Mouse (Mus musculus) layer of hippocampus, adult 2 months (tissue): Measurements from ENCODE around the gene Tmem211. TPM values are rescaled to one million over a fixed set of nuclear protein-coding genes. Genes with fewer than 3 reads are reported as not detected.

Experiments
- DNase-seq, 2 experiments: peaks; one replicate each; pipeline ENCODE4 v3.0.0; 2022; ENCODE audit warnings: low spot score in 2 of 2
- H3K27ac ChIP-seq: fragments of 200-600 bp; 2 replicates; pipeline ENCODE4 v1.8.1; 2022
- H3K4me3 ChIP-seq: fragments of 200-600 bp; 2 replicates; pipeline ENCODE4 v1.8.1; 2022; ENCODE audit warnings: mild to moderate bottlenecking
- CTCF ChIP-seq: fragments of 200-600 bp; conservative IDR thresholded peaks from 2 replicates; pipeline ENCODE4 v1.8.1; 2022; ENCODE audit warnings: antibody characterized with exemption, mild to moderate bottlenecking, moderate library complexity
- total RNA-seq, 2 experiments: library from RNA; stranded (reverse); gene quantifications; 2 replicates each; pipeline ENCODE4 v1.2.3; 2021

Gene Tmem211
- total RNA-seq, 2 experiments from 2014 or later: not detected

GRCm38 (mm10) chr5:113199772-113200134, 27.0 kb upstream of the Tmem211 start:
- no peak overlapping the region for H3K4me3 ChIP-seq
- DNase-seq: no peak
- TF ChIP-seq CTCF: no peak
- H3K27ac ChIP-seq: peak overlapping the region; percentile 46; the same call in 1 of the 2 replicates

GRCm38 (mm10) chr5:113204193-113204592, 22.5 kb upstream of the Tmem211 start:
- no peak overlapping the region for H3K4me3 ChIP-seq
- no peak for TF ChIP-seq CTCF
- no peak for DNase-seq
- no peak overlapping the region for H3K27ac ChIP-seq

GRCm38 (mm10) chr5:113206670-113207352, 19.9 kb upstream of the Tmem211 start:
- Histone ChIP-seq H3K4me3 (no peak overlapping the region), H3K27ac (peak overlapping the region; percentile 87)
- TF ChIP-seq CTCF: no peak
- no peak for DNase-seq

DNA sequence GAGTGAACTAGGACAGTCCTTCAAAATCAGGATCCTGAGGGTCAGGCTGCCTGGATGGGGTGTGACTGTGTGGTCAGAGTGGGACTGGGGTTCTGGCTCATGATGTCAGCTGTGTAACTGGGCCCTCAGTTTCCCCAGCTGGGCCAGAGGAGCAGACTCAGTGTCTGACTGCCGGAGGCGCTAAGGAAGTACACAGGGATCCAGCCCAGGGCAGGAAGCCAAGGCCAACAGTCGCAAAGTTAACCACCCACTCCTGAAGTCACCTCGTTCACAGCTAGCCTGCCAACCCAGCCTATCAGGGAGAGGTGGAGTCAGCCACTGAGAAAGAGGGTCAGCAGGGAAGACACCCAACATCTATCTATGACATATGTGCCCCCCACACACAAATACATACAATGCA, 18.7 kb upstream of the Tmem211 start:
- no peak for DNase-seq
- no peak overlapping the region for H3K4me3 ChIP-seq
- H3K27ac ChIP-seq: peak overlapping the region; percentile 87
- no peak for TF ChIP-seq CTCF

DNA sequence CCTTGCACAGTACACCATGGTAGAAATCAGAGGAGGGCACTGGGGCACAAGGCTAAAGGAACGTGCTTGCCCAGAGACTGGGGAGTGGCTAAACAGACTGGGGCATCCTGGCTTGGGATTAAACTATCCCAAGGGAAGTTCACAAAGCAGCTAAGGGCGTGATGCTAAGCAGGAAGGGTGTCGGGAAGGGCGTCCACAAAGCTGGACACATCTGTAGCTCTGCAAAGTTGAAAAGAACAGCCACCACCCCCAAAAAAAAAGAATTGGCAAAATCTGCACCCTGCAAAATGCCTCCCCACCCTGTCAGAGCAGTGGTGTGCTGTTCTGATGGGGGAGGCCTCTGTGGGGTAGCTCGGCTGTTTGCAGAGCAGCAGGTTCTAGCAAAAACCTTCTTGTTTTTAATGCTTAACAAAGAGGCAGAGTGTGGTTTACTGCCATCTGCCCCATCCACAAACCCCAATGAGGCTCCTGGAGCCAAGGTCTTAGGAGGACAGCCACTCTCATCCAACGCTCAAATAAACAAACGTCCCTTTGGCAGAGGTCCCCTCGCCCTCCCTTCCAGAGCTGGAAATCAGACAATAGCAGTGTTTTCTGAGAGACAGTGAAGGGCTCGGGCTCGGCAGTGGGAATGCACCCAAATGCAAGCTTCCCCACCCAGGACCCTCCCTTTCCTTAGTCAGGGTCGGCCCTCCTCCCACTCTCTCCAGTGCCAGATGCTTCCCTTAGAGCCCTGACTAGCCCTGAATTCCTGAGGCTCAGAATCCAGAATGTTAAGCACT, 17.9 kb upstream of the Tmem211 start:
- no peak for TF ChIP-seq CTCF
- H3K4me3 ChIP-seq: no peak overlapping the region; the same call in 1 of the 2 replicates
- peak; percentile 59 to 65 for DNase-seq
- H3K27ac ChIP-seq: peak overlapping the region; percentile 87

DNA sequence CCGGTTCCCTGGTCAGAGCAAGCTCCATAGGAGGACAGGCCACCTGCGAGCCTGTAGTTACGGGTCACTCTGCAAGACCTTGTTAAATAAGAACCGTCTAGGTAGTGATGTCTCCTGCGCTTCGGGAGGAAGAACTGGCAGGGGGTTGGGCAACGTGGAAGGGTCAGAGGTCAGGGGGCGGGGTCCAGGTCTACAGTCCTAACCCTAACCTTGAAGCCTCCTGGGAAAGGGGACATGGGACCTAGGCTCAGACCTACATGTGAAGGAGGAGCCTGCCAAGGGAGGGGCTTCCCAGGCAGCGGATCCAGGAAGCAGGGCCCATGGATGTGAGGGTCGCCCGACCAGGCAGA, 17.3 kb upstream of the Tmem211 start:
- no peak overlapping the region for H3K4me3 ChIP-seq
- no peak for TF ChIP-seq CTCF
- peak overlapping the region; percentile 87 for H3K27ac ChIP-seq
- DNase-seq: no peak

GRCm38 (mm10) chr5:113209898-113210297, 16.8 kb upstream of the Tmem211 start:
- TF ChIP-seq CTCF: no peak
- Histone ChIP-seq H3K27ac (peak overlapping the region; percentile 87), H3K4me3 (no peak overlapping the region)
- no peak for DNase-seq

DNA sequence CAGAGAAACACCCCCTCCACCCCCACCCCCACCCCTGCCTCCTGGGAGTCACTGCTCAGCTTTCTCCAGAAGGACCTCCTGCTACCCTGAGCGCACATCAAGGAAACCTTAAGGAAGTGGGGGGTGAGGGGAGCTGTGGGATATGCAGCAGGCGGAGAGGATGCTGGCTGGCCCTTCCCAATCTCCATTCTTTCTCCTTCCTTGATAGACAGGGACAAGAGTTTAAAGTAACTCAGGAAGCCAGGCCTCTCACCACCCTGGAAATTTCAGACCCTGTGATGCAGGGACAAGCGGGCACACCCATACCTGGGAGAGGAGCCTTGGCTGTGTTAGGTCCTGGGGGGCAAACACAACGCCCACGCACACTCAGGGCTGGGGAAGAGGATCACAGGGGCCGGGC, 16.4 kb upstream of the Tmem211 start:
- TF ChIP-seq CTCF: no peak
- peak overlapping the region; percentile 87 for H3K27ac ChIP-seq
- no peak for DNase-seq

DNA sequence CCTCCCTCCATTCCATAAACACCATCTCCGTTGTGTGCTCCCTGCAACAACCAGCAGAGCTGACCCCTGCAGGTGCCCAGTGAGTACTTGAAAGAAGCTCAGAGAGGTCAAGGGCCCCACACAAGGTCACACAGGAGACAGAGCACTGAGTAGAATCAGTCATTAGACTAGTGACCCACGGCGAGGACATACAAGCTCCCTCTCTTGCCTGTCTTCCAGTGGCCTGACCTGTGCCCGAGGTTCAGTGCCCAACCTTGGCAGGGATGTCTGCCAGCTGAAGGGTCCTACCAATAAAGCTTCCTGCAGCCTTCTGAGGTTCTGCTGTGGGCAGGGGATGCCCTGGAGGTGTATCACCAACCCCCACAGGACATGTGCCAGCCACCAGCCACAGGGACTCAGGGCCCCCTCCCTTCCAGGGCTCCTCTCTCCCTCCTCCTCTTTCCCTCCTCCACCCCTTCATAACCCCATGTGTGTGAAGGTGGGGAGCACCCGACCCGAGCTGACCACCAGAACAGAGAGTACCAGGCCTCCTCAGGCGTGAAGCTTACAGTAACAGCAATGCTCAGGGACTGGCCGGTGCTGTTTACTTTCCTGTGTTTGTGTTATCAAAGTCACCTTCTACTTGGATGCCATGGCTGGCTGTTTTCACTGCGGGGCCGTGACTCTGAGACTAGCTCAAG, 14.4 kb upstream of the Tmem211 start:
- TF ChIP-seq CTCF: no peak
- Histone ChIP-seq H3K27ac (0 out of 2 replicates have a peak overlapping the region, but pooled peaks have one; percentile 18), H3K4me3 (no peak overlapping the region)
- no peak for DNase-seq

More for the DNA sequence above, 16.4 kb upstream of the Tmem211 start:
- H3K4me3 ChIP-seq: no peak overlapping the region

DNA sequence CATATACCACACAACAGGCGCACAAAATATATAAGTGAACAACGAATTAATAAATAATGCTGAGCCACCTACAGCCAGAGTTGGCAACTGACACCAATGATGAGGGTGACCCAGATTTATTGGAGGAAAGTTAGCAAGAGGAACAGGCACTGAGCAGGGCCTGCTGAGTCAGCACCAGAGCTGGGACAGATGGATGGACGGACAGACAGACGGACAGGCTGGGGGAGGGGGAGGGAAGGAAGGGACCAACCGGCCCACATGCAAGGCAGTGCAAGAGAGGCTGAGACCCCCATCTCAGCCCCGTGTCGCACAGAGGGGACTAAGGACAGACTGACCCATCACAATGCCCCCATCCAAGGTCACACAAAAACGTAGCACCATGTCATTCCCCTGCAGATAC, 12.7 kb upstream of the Tmem211 start:
- no peak for TF ChIP-seq CTCF
- Histone ChIP-seq H3K27ac (no peak overlapping the region), H3K4me3 (no peak overlapping the region)
- no peak for DNase-seq

DNA sequence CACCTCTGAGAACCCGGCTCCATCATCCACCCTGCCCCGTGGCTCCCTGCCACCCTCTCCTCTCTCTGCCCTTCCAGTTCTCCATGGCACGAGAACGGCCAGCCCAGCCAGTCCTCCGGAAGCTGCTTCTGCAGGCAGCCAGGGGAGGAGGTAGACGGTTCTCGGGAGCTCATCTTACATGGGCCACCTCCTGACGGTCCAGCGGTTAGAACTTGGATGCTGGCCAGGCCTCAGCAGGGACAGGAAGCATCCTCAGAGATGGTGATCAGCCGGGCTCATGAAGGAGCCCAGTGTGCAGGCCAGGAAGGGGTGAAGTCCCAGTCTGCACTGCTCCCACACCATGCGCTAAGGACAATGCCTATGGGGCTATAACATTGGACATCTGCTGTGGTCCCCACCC, 12.3 kb upstream of the Tmem211 start:
- Histone ChIP-seq H3K4me3 (no peak overlapping the region), H3K27ac (no peak overlapping the region)
- TF ChIP-seq CTCF: no peak
- no peak for DNase-seq

- Histone ChIP-seq H3K27ac (no peak overlapping the region), H3K4me3 (no peak overlapping the region)
- no peak for DNase-seq
- no peak for TF ChIP-seq CTCF
These were observed 11.1 kb upstream of the Tmem211 start for GRCm38 (mm10) chr5:113215610-113216011.

GRCm38 (mm10) chr5:113216328-113216960, 10.3 kb upstream of the Tmem211 start:
- TF ChIP-seq CTCF: no peak
- DNase-seq: no peak
- Histone ChIP-seq H3K4me3 (no peak overlapping the region), H3K27ac (no peak overlapping the region)
